Mouse (Mus musculus) olfactory bulb, adult 2 months (tissue): ENCODE measurements around the gene E2f2.

Source experiments
- CTCF ChIP-seq: fragments of 200-500 bp; IDR thresholded peaks from 2 replicates; pipeline ENCODE4 v1.5.1; 2012; ENCODE audit warnings: low read depth, mild to moderate bottlenecking, low read length, moderate library complexity; ENCODE audit not compliant: insufficient read depth
- POLR2A ChIP-seq: fragments of 200-500 bp; IDR thresholded peaks from 2 replicates; pipeline ENCODE4 v1.6.1; 2012; ENCODE audit warnings: mild to moderate bottlenecking, low read depth, low read length, moderate library complexity; ENCODE audit not compliant: insufficient read depth

GRCm38 (mm10) chr4:136198846-136199245, 26.7 kb downstream of the E2f2 start:
- TF ChIP-seq CTCF (no peak), POLR2A (no peak)
